Mouse (Mus musculus): Measurements from ENCODE around the gene Rnd1.

Rnd1 gene

DNA sequence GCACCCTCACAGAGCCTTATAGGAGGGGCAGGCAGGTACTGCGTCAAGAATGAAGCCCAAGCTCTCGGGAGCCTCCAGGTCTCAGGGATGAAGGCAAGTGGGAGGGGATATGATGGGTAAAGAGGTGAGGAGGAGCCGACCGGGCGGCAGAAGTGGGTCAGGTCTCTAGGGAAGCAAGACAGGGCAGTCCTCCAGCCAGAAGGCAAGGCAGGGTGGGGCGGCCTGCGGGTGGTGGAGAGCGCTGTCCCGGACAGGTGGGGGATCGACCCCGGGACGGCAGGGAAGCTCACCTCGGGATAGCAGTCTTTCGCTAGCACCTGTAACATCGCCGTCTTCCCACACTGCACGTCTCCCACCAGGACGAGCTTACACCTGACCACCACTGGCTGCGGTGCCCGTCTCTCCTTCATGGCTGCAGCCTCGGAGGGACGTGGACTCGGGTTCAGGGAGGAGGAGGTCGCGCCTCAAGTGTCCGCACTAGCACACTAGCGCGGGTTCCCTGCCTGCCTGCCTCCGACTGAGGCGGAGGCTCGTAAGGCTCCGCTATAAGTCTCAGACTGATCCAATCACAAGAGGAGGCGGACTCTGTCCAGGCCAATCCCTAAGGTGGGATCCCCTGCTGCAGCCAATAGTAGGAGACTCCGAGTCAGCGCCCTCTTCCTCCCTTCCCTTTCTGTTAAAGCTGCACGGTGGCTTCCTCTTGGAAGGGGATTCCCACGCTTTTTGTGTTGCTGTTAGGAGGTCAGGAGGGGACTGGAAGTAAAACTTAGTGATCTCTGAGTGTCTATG, at the start of gene Rnd1:
Rnd1 (minus strand) TSS at position 522 of the 789 bp plus-strand sequence.
- DNase-seq (ENCODE audit: low read depth in 2 of 2, low spot score in 2 of 2), result peak; percentile 14 to 35

DNA sequence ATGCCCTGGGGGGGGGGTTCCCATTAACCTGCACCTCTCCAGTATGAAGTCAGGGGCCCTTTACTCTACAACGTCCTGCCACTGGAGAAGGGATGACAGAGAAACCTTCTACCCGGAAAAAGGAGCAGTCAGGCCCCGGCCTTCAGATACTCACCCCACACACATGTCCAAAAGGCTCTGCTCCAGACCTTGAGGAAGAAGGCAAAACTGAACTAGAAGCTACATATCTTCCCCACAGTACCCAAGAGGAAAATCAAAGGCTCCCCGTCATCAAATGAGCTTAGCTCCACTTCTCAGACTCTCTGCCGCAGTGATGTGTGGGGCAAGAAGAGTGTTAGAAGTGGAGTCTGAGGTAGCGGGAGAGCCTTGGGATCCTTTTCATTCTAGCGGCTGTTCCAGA, 49.5 kb upstream of the Rnd1 start:
- DNase-seq (ENCODE audit: low read depth in 2 of 2, low spot score in 2 of 2), result no peak

DNA sequence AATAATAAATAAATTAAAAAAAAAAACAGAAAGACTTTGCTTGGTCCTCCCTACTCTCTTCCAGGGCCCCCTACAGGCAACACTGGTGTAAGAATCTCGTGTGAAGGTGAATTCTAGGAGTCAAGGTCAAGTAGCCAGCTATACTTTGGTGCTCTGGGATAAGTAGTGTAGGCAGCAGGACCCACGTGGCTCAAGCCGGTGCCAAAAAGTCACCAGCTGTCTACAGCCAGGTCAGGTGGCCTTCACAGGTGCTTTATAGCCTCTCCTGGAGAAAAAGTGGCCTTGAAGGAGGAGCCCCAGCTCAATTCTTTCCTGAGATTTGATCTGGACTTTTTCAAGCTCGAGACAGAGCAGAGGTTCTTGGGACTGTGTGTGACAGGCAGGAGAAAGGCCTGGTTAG, 48.8 kb upstream of the Rnd1 start:
- no peak for DNase-seq (ENCODE audit: low read depth in 2 of 2, low spot score in 2 of 2)

- no peak for DNase-seq (ENCODE audit: low read depth in 2 of 2, low spot score in 2 of 2)
These were observed 47.2 kb upstream of the Rnd1 start for GRCm38 (mm10) chr15:98724441-98724840.

DNA sequence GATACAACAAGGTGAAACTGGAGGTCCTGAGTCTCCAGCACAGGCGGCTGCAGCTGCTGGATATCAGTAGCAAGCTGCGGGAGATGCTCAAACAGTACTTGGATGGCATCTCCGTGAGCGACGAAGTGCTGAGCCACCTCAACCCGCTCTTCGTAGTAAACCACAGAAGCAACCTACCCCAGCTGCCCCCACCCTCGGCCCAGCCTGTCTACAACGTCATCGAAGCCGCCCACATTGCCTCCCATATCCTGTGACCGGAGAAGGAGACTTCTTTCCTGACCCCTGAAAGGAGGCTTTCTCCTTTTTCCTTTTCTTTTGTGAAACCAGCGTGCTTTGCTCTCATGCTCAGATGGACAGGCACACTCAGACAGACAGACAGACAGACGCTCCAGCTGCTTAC, 45.6 kb upstream of the Rnd1 start:
- DNase-seq (ENCODE audit: low read depth in 2 of 2, low spot score in 2 of 2), result no peak

GRCm38 (mm10) chr15:98722191-98722590, 44.9 kb upstream of the Rnd1 start:
- no peak for DNase-seq (ENCODE audit: low read depth in 2 of 2, low spot score in 2 of 2)

- DNase-seq (ENCODE audit: low read depth in 2 of 2, low spot score in 2 of 2), result no peak
These were observed 40.0 kb upstream of the Rnd1 start for GRCm38 (mm10) chr15:98717301-98717700.

- no peak for DNase-seq (ENCODE audit: low read depth in 2 of 2, low spot score in 2 of 2)
These were observed 37.0 kb upstream of the Rnd1 start for GRCm38 (mm10) chr15:98714230-98714652.

- peak; percentile 63 to 73 for DNase-seq (ENCODE audit: low read depth in 2 of 2, low spot score in 2 of 2)
These were observed 33.2 kb upstream of the Rnd1 start for GRCm38 (mm10) chr15:98710442-98710841.

DNA sequence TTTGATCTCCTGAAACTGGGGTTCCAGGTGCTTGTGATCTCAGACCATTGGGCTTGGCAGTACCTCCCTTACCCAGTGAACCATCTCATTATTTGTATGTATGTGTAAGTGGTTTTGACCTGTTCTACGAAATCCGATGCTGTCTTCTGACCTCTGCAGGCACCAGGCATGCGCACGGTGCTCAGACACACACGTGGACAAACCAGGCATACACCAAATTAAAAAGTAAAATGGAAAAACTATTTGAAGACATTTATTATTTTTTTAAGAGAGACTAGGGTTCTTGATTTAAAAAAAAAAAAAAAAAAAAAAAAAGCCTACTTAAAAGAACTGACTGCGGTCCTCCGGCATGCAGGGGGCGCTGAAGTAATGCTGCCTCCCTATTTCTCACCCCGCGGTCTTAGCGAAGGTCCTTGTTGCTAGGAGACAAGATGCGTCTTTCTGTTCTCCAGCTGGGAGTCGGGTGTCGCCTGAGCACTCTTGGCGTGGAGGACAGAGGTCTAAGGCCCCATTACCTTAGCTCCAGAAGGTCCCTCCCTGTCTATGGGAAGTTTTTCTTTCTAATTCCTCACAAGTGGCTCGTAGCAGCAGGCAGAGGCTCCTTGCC, 30.6 kb upstream of the Rnd1 start, which contains the start of gene Ccdc65:
Ccdc65 (plus strand) TSS at position 442 of the 607 bp plus-strand sequence.
- DNase-seq (ENCODE audit: low read depth in 2 of 2, low spot score in 2 of 2), result peak; percentile 49 to 59

- no peak for DNase-seq (ENCODE audit: low read depth in 2 of 2, low spot score in 2 of 2)
These were observed 27.1 kb upstream of the Rnd1 start for GRCm38 (mm10) chr15:98704312-98704711.

DNA sequence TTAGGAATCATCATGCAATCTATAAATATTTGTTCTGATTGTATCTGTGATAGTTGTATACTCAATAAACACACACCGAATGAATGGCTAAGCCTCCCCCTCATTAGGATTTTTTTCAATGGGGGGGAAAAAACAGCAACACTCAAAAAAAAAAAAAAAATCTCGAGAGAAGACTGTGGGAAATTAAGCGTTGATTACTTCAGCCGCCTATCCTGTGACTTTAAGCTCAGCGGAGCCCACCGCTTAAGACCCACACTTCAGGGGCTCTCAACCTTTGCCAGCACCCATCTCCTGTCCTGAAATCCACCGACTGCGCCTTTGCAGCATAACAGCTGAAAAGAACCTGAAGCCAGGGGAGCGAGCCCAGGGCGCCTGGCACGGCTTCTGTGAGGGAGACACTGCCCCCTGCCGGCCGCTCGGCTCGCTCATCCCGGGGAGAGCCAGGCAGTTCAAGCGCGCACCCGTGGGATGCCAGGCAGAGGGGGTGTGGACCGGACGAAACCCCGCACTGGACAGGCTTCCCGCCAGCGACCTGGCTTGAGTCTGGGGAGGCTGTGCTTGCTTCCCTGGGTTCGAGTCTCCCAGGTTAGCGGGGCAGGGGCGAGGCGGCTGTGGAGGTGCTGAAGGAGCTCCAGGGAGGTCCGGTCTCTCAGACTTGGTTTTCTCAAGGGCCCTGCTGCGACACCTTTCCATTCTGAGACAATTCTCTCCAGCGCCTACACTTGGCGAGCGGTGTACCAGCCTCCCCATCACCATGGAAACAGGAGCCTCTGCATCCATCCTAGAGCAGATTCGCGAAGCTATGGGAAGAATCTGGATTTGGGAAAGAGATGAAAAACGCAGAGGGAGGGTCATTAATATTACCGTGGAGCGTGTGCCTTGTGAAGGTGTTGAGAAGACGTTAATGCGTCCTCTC, 22.2 kb upstream of the Rnd1 start:
- peak; percentile 77 to 83 for DNase-seq (ENCODE audit: low read depth in 2 of 2, low spot score in 2 of 2)

DNA sequence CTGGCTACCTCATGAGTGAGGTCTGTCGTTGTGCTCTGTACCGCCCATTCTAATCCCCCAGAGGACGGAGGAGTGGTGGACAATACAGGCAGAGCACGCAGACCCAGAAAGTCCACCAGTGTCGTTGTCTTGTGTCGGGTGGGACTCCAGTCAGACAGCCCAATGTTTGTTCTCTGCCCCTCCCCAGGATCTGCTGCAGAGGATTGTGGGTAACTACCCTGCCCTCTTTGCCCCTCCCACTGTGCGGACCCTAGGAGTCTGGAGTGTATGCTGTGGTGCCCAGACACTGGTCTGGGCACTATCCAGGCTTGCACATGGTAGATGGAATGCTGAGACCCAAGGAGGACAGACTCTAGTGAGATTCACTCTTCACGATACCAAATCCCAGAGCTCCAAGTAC, 19.0 kb upstream of the Rnd1 start:
- no peak for DNase-seq (ENCODE audit: low read depth in 2 of 2, low spot score in 2 of 2)

DNA sequence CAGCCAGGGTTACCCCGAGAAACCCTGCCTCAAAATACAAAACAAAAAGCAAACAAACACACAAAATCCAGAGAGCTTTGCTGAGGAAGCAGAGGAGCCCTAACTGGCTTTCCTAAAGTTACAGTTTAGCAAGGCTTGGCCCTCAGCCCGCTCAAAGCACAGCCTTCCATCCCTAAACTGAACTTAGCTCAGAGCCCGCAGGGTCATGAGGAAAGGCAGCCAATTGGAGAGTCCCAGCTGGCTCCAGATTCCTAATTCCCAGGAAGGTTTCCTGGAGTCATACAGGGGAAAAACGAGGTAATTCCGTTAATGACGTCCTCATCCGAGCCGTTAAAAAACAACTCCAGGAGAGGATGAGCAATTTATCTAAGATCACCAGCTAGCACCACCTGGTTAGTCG, 18.5 kb upstream of the Rnd1 start:
- no peak for DNase-seq (ENCODE audit: low read depth in 2 of 2, low spot score in 2 of 2)

DNA sequence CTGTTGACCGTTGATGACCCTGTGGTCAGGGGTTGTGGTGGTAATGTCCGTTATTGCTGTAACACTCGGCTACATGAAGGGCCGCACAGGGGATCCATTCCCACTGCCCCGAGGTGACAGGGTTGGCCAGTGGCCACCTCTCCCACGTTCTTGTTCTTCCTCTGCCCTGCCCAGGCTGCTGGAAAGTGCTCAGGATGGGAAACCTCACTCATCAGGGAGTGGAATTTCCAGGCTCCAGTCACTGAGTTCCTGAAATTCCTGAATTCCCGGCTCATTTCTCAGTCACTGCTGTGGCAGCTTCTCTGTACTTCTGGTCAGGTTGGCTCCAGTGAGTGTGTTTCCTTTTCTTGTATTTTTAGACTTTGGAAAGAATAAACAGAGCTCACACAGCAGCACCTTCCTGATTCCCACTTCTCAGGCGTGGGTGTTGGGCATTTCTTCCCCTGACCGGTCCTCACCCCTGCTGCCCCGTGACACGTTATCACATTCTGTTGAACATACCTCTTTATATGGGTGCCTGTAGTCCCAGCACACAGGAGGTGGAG, 15.0 kb upstream of the Rnd1 start:
- DNase-seq (ENCODE audit: low read depth in 2 of 2, low spot score in 2 of 2), result no peak

GRCm38 (mm10) chr15:98691486-98692147, 14.4 kb upstream of the Rnd1 start:
- DNase-seq (ENCODE audit: low read depth in 2 of 2, low spot score in 2 of 2), result no peak

DNA sequence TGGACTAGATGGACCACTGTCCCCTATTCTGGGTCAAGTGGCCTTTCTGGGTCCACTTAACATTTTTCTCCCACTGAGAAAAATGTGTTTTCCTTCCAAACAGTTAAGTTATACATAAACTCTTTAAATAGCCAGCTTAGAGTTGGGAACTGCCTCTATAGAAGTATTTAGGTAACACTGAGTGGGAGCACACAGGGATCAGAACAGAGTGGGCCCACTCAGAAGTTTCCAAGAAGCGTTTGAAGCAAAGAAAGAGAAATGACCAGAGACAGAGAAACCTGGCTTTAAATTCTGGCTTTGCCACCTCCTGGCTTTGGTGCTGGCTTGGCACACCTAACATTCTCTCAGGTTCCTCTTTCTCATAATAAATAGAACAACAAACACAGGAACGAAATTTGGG, 12.4 kb upstream of the Rnd1 start:
- no peak for DNase-seq (ENCODE audit: low read depth in 2 of 2, low spot score in 2 of 2)

- no peak for DNase-seq (ENCODE audit: low read depth in 2 of 2, low spot score in 2 of 2)
These were observed 8.7 kb upstream of the Rnd1 start for GRCm38 (mm10) chr15:98685926-98686325.

DNA sequence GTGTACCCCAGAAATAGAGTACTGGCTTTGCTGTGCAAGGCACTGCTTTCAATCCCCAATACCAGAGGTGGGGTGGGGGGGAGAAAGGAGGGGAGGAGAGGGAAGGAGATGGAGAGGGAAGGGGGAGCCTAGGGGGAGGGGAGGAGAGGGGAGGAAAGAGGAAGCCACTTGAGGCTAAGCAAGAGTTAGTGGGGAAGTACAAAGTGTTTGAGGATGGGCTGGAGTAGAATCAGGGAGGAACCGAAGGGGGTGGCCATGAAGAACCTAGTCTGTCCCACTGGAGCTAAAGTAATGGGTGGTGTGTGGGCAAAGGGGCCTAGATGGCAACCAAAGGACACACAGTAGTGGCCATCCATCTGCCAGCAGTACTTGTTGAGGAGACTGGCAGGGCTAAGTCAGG, 6.5 kb upstream of the Rnd1 start:
- no peak for DNase-seq (ENCODE audit: low read depth in 2 of 2, low spot score in 2 of 2)

- no peak for DNase-seq (ENCODE audit: low read depth in 2 of 2, low spot score in 2 of 2)
These were observed 5.9 kb upstream of the Rnd1 start for GRCm38 (mm10) chr15:98683177-98683576.

DNA sequence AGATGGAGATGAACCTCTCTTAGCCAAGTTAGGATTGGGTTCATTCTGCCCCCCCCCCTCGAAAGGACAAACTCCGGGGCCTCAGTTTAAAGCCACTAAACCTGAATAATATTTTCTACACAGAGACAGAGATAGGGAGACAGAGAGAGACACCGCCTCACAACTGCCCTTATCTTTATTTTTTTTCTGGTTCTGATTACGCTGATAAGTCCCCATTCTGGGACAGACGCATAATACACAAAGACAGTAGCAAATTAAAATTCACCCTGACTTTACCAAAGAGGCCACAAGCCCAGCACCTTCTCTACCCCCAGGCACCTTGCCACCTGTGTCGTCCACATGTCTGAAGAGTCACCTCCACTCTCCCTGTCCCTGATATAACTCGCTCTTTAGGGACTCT, 4.4 kb upstream of the Rnd1 start:
- DNase-seq (ENCODE audit: low read depth in 2 of 2, low spot score in 2 of 2), result no peak

Data from CD8-positive naive resting alpha-beta T cell, adult 2 months (primary cell).